Mouse (Mus musculus) forebrain, embryonic 10.5 days (tissue): ENCODE results near the gene Chn1. TPM values are rescaled to one million over a fixed set of nuclear protein-coding genes. Genes with fewer than 3 reads are reported as not detected.

ENCODE experiments used
- DNase-seq: peaks from one replicate; pipeline ENCODE4 v3.0.0-alpha.2; 2017; ENCODE audit warnings: low spot score; ENCODE audit errors: extremely low spot score
- H3K27ac ChIP-seq: fragments of 300-500 bp; sonication (generic); 2 replicates; pipeline ENCODE4 v1.5.1; 2016; ENCODE audit warnings: mild to moderate bottlenecking
- H3K27me3 ChIP-seq: fragments of 300-500 bp; sonication (generic); 2 replicates; pipeline ENCODE4 v1.6.1; 2016; ENCODE audit warnings: mild to moderate bottlenecking; ENCODE audit not compliant: poor library complexity, severe bottlenecking
- H3K36me3 ChIP-seq: fragments of 300-500 bp; sonication (generic); replicated peaks from 2 replicates; pipeline ENCODE4 v1.6.1; 2016; ENCODE audit warnings: mild to moderate bottlenecking, moderate library complexity
- H3K4me1 ChIP-seq: fragments of 300-500 bp; sonication (generic); 2 replicates; pipeline ENCODE4 v1.6.1; 2016
- H3K4me3 ChIP-seq: fragments of 300-500 bp; sonication (generic); 2 replicates; pipeline ENCODE4 v1.5.1; 2016; ENCODE audit warnings: mild to moderate bottlenecking, moderate library complexity
- H3K9me3 ChIP-seq: fragments of 300-500 bp; sonication (generic); 2 replicates; pipeline ENCODE4 v1.6.1; 2016; ENCODE audit warnings: mild to moderate bottlenecking, moderate library complexity
- WGBS: fragments of 180-500 bp; shearing (Covaris S2); methylation state at CpG from one replicate; pipeline ENCODE4 v1.1.7; 2016; 5-methylcytosine and 5-hydroxymethylcytosine counted together
- polyA plus RNA-seq: library from polyadenylated mRNA; unstranded; fragments of >200 nt; fragmentation: Nextera tagmentation; extraction: Ambion mirVana; gene quantifications from 2 replicates; pipeline ENCODE4 v1.2.1, GENCODE M21; 2016

Chn1 gene
- polyA plus RNA-seq, 1 experiment from 2014 or later, result 34.7 TPM

- Histone ChIP-seq H3K9me3 (no peaks in the 10 kb centered on the region), H3K4me3 (no peak overlapping the region), H3K27ac (no peak overlapping the region), H3K4me1 (peaks cover 28% of the 10 kb centered on the region), H3K27me3 (no peaks in the 10 kb centered on the region), H3K36me3 (no peaks in the 10 kb centered on the region)
- no peak for DNase-seq
- WGBS, result 68% methylated on average over 7 of the region's 7 CpGs
Observed at GRCm38 (mm10) chr2:73657151-73657550, 118.0 kb downstream of the Chn1 start.

- H3K27ac ChIP-seq, result no peak overlapping the region
- no peak overlapping the region for H3K4me3 ChIP-seq
- WGBS, result 84% methylated on average over 4 of the region's 4 CpGs
- no peak for DNase-seq
- peaks cover 23% of the 10 kb centered on the region for H3K4me1 ChIP-seq
- no peaks in the 10 kb centered on the region for H3K9me3 ChIP-seq
- no peaks in the 10 kb centered on the region for H3K27me3 ChIP-seq
- H3K36me3 ChIP-seq, result peaks cover 5% of the 10 kb centered on the region; the same call in 1 of the 2 replicates
Observed at GRCm38 (mm10) chr2:73655663-73656062, 119.5 kb downstream of the Chn1 start.

DNA sequence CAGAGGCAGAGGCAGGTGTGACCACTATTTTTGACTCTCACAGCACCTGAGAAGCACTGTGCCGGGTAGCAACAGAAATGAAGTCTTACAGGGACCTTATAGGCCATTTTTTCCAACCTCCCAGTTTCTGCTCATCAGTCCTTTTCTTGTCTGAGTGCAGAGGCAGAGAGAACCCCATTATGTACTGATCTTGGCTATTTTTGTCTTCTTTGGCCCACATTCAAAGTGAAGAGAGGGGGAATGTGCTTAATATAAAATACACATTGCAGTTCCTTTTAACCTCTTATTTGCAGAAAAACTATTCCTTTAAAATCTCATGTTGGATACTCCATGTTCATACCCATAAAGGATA lies 120.3 kb downstream of the Chn1 start:
- no peaks in the 10 kb centered on the region for H3K9me3 ChIP-seq
- 70% methylated on average over 1 of the region's 1 CpGs for WGBS

GRCm38 (mm10) chr2:73654059-73654891 lies 120.9 kb downstream of the Chn1 start:
- 87% methylated on average over 4 of the region's 4 CpGs for WGBS
- peaks cover 13% of the 10 kb centered on the region for H3K4me1 ChIP-seq
- H3K27ac ChIP-seq, result no peak overlapping the region
- DNase-seq, result no peak
- H3K9me3 ChIP-seq, result no peaks in the 10 kb centered on the region
- H3K36me3 ChIP-seq, result peaks cover 5% of the 10 kb centered on the region; the same call in 1 of the 2 replicates
- no peak overlapping the region for H3K4me3 ChIP-seq
- no peaks in the 10 kb centered on the region for H3K27me3 ChIP-seq

More for the DNA sequence above, 120.3 kb downstream of the Chn1 start:
- Histone ChIP-seq H3K36me3 (peaks cover 5% of the 10 kb centered on the region; the same call in 1 of the 2 replicates), H3K27ac (no peak overlapping the region), H3K27me3 (no peaks in the 10 kb centered on the region), H3K4me1 (peaks cover 15% of the 10 kb centered on the region), H3K4me3 (no peak overlapping the region)
- DNase-seq, result no peak

DNA sequence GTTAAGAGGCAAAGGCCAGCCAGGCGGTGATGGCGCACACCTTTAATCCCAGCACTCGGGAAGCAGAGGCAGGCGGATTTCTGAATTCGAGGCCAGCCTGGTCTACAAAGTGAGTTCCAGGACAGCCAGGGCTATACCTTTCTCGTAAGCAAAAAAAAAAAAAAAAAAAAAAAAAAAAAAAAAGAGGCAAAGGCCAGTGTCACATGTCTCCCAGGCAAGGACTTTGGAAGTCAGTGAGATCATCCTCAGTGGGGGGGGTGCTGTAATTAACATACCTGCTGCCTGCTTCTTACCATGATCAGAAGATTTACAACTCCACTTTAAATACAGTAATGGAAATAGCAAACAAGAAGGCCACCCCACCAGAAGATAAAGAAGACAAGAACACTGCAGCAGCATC lies 137.5 kb downstream of the Chn1 start:
- H3K27me3 ChIP-seq, result no peaks in the 10 kb centered on the region
- no peak for DNase-seq
- H3K4me1 ChIP-seq, result no peaks in the 10 kb centered on the region
- peaks cover 7% of the 10 kb centered on the region; the same call in 1 of the 2 replicates for H3K36me3 ChIP-seq
- no peak overlapping the region for H3K27ac ChIP-seq
- no peak overlapping the region for H3K4me3 ChIP-seq
- 0 out of 2 replicates have a peak, but pooled peaks cover 4% of the 10 kb centered on the region for H3K9me3 ChIP-seq
- 94% methylated on average over 6 of the region's 6 CpGs for WGBS

GRCm38 (mm10) chr2:73636387-73636786 lies 138.8 kb downstream of the Chn1 start:
- Histone ChIP-seq H3K4me3 (no peak overlapping the region), H3K27ac (no peak overlapping the region), H3K36me3 (peaks cover 13% of the 10 kb centered on the region), H3K27me3 (no peaks in the 10 kb centered on the region), H3K4me1 (no peaks in the 10 kb centered on the region), H3K9me3 (0 out of 2 replicates have a peak, but pooled peaks cover 3% of the 10 kb centered on the region)
- no peak for DNase-seq
- 84% methylated on average over 3 of the region's 3 CpGs for WGBS

DNA sequence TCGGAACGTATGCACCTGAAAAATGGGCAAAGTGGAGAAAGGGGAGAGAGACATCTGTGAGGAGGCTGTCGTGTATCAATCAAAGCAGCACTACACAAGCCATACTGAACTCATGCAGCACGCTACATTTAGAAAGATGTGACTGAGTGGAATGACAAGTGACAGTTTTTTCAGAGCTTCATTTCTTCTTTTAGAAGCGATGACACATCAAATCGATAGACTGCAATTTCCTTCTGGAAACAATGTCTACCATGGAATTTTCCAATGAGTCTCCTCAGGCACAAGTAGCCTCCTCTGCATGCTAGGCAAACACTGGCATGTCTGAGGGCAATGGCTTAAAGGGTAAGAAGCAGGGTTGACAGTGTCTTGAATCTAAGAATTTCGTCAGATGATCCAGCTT lies 143.3 kb downstream of the Chn1 start:
- H3K27ac ChIP-seq, result no peak overlapping the region
- no peak for DNase-seq
- H3K27me3 ChIP-seq, result no peaks in the 10 kb centered on the region
- H3K4me3 ChIP-seq, result no peak overlapping the region
- peaks cover 4% of the 10 kb centered on the region; the same call in 1 of the 2 replicates for H3K9me3 ChIP-seq
- H3K4me1 ChIP-seq, result no peaks in the 10 kb centered on the region
- 88% methylated on average over 7 of the region's 7 CpGs for WGBS
- H3K36me3 ChIP-seq, result peaks cover 20% of the 10 kb centered on the region

DNA sequence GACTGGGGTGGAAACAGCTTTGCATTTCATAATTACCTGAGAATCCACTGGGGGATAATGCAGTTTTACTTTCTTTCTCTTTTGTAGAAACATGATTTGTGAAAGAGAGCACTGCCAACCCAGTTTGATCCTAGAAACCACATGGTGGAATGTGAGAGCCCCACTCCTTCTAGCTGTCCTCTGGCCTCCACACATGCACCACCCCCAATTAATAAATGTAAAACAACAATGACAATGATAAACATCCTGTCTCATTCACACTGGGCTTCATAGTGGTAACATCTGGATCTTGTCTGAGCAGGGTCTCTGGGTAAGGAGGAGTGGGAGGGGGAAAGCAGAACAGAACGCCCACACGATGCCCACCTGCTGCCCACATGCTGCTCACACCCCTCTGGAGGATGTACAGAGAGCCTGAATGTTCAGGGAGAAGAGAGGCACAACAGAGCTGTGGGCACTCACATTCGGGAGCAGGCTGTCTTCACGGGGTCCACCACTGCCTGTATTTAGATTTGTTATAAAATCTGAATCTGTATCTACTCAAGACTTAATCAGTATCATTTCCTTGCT lies 156.6 kb downstream of the Chn1 start:
- Histone ChIP-seq H3K36me3 (peaks cover 66% of the 10 kb centered on the region), H3K27ac (no peak overlapping the region), H3K4me3 (no peak overlapping the region), H3K4me1 (no peaks in the 10 kb centered on the region), H3K27me3 (no peaks in the 10 kb centered on the region), H3K9me3 (no peaks in the 10 kb centered on the region)
- DNase-seq, result no peak
- 83% methylated on average over 4 of the region's 4 CpGs for WGBS

GRCm38 (mm10) chr2:73616434-73617057 lies 158.6 kb downstream of the Chn1 start:
- H3K27ac ChIP-seq, result no peak overlapping the region
- no peaks in the 10 kb centered on the region for H3K27me3 ChIP-seq
- DNase-seq, result no peak
- H3K36me3 ChIP-seq, result peaks cover 64% of the 10 kb centered on the region
- H3K9me3 ChIP-seq, result no peaks in the 10 kb centered on the region
- H3K4me3 ChIP-seq, result no peak overlapping the region
- H3K4me1 ChIP-seq, result no peaks in the 10 kb centered on the region
- WGBS, result 82% methylated on average over 17 of the region's 17 CpGs

DNA sequence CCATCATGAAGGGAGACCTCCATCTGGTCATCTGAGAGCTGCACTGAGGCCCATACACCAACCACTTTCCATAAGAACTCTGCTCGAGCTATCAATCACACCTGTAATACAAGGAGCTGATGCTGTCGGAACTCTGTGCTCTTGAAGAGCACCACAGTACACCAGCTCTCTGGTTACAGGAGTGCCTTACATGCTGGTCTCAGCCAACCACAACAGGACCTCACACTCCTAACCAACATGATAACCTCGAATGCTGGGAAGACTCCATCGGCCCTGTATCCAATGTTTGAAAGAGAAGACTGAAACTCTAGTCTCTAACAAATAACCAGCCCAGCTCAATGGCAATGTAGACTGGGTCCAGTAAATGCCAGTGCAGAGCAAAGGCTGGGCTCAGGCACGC lies 159.7 kb downstream of the Chn1 start:
- Histone ChIP-seq H3K27ac (no peak overlapping the region), H3K4me3 (no peak overlapping the region), H3K36me3 (peaks cover 68% of the 10 kb centered on the region), H3K4me1 (no peaks in the 10 kb centered on the region), H3K27me3 (no peaks in the 10 kb centered on the region), H3K9me3 (no peaks in the 10 kb centered on the region)
- DNase-seq, result no peak
- 91% methylated on average over 5 of the region's 5 CpGs for WGBS

DNA sequence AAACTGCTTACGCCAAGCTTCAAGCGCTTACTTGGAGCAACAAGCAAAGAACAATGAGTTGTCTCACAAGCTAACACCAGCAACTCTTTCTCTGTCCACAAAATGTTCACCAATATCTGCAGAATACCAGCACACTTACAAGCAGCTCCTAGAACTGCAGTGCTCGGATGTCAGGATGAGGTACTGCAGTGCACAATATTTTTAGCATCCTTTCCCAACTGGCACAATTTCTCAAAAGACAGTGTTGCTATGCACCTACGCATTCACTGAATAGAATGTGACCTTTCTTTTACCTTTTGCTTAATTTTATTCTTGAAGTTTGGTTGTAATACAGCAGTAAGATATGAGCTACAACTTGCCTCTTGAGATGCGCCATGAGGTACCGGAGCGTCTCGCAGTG lies 160.8 kb downstream of the Chn1 start:
- H3K9me3 ChIP-seq, result no peaks in the 10 kb centered on the region
- peaks cover 77% of the 10 kb centered on the region for H3K36me3 ChIP-seq
- H3K4me3 ChIP-seq, result no peak overlapping the region
- WGBS, result 97% methylated on average over 8 of the region's 8 CpGs
- no peak overlapping the region for H3K27ac ChIP-seq
- H3K4me1 ChIP-seq, result no peaks in the 10 kb centered on the region
- H3K27me3 ChIP-seq, result no peaks in the 10 kb centered on the region
- no peak for DNase-seq

DNA sequence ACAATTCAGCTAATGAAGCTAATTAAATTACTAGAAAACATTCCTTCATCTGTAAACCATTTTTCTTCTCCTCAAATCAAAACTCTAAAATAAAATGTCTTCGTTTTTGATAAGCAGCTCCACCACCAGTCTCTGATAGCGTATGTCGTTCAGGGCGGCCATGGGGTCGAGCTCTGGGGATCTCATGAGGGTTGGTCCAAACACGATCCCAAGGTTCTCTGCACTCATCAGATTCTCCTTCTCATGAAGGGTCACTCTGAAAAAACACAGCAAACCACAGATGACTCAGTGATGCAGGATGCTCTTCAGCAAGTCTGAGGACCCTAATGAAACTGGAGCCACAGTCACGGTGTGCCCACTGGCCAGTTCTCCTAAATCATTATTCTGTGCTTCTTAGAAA lies 162.2 kb downstream of the Chn1 start:
- Histone ChIP-seq H3K27me3 (no peaks in the 10 kb centered on the region), H3K4me1 (peaks cover under 1% of the 10 kb centered on the region), H3K36me3 (peaks cover 69% of the 10 kb centered on the region), H3K4me3 (no peak overlapping the region), H3K9me3 (no peaks in the 10 kb centered on the region), H3K27ac (no peak overlapping the region)
- no peak for DNase-seq
- WGBS, result 89% methylated on average over 7 of the region's 7 CpGs

- WGBS, result 97% methylated on average over 6 of the region's 6 CpGs
- no peak for DNase-seq
Observed at GRCm38 (mm10) chr2:73612367-73612914, 162.7 kb downstream of the Chn1 start.

More at GRCm38 (mm10) chr2:73612367-73612914, 162.7 kb downstream of the Chn1 start:
- Histone ChIP-seq H3K36me3 (peaks cover 64% of the 10 kb centered on the region), H3K27ac (no peak overlapping the region), H3K27me3 (no peaks in the 10 kb centered on the region), H3K4me1 (peaks cover 6% of the 10 kb centered on the region), H3K9me3 (no peaks in the 10 kb centered on the region), H3K4me3 (no peak overlapping the region)
